Mouse (Mus musculus): ENCODE results near the gene Iqcf5. TPM values are rescaled to one million over a fixed set of nuclear protein-coding genes. Genes with fewer than 3 reads are reported as not detected.

Gene Iqcf5
- polyA plus RNA-seq, 1 experiment from 2014 or later = not detected

DNA sequence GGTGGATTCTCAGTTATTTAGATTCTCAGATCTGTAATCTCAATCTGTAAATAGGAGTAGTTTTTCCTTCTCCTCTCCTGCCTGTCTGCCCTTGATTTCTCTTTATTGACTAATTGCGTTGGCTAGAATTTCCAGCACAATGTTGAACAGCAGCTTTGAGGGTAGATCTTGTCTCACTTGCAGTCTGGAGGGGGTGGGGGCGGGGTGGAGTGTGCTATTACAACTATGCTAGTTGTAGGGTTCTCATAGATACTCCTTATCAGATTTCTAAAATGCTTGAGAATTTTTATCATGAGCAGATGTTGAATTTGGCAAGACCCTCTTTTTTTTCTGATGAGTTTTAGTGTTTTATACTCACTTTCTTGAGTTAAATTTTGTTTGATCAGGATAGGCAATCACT, 5.1 kb downstream of the Iqcf5 start:
- no peak overlapping the region for H3K4me3 ChIP-seq
- no peak overlapping the region for H3K9ac ChIP-seq
- no peaks in the 10 kb centered on the region for H3K9me3 ChIP-seq (replicated peaks)
- no peak overlapping the region for H3K4me2 ChIP-seq
- no peaks in the 10 kb centered on the region for H3K36me3 ChIP-seq
- ATAC-seq (replicated peaks; ENCODE audit: insufficient number of reproducible peaks, insufficient read depth, low FRiP score, low read depth) = no peak
- WGBS = 58% methylated on average over 2 of the region's 2 CpGs
- no peaks in the 10 kb centered on the region; the same call in 1 of the 2 replicates for H3K27me3 ChIP-seq
- H3K27ac ChIP-seq = no peak overlapping the region
- H3K4me1 ChIP-seq (replicated peaks) = no peaks in the 10 kb centered on the region

- ATAC-seq (replicated peaks; ENCODE audit: insufficient number of reproducible peaks, insufficient read depth, low FRiP score, low read depth) = no peak
- H3K9ac ChIP-seq = no peak overlapping the region
These were observed 5.5 kb downstream of the Iqcf5 start for GRCm38 (mm10) chr9:106519909-106520308.

DNA sequence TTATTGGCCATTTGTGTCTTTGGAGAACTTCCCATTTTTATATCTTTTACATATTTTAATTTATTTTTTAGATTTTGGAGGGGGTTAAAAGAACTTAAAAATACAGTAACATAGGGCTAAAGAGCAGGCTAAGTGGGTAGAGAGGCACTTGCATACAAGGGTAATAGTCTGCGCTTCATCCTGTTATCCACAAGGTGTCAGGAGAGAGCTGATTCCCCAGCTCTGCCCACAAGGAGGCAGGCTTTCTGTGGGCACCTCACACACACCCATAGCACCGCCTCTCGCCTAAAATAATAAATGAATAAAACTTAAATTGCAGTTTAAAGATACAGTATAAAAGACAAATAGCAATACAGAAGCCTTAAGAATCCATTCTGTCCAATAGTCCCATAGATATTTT, 17.5 kb downstream of the Iqcf5 start:
- no peaks in the 10 kb centered on the region for H3K9me3 ChIP-seq (replicated peaks)
- H3K27me3 ChIP-seq = no peaks in the 10 kb centered on the region
- 32% methylated on average over 3 of the region's 3 CpGs for WGBS
- no peak overlapping the region for H3K9ac ChIP-seq
- no peak overlapping the region for H3K27ac ChIP-seq
- H3K4me1 ChIP-seq (replicated peaks) = no peaks in the 10 kb centered on the region
- no peak overlapping the region for H3K4me3 ChIP-seq
- no peaks in the 10 kb centered on the region for H3K36me3 ChIP-seq
- no peak overlapping the region for H3K4me2 ChIP-seq
- ATAC-seq (replicated peaks; ENCODE audit: insufficient number of reproducible peaks, insufficient read depth, low FRiP score, low read depth) = no peak

More at GRCm38 (mm10) chr9:106519909-106520308, 5.5 kb downstream of the Iqcf5 start:
- Histone ChIP-seq H3K4me2 (no peak overlapping the region), H3K27me3 (no peaks in the 10 kb centered on the region; the same call in 1 of the 2 replicates), H3K4me1 (replicated peaks) (no peaks in the 10 kb centered on the region), H3K4me3 (no peak overlapping the region), H3K27ac (no peak overlapping the region), H3K36me3 (no peaks in the 10 kb centered on the region), H3K9me3 (replicated peaks) (no peaks in the 10 kb centered on the region)
- WGBS = 62% methylated on average over 8 of the region's 8 CpGs

GRCm38 (mm10) chr9:106534296-106534695, 19.9 kb downstream of the Iqcf5 start:
- H3K27ac ChIP-seq = no peak overlapping the region
- no peaks in the 10 kb centered on the region for H3K4me1 ChIP-seq (replicated peaks)
- ATAC-seq (replicated peaks; ENCODE audit: insufficient number of reproducible peaks, insufficient read depth, low FRiP score, low read depth) = no peak
- no peaks in the 10 kb centered on the region for H3K36me3 ChIP-seq
- H3K9me3 ChIP-seq (replicated peaks) = no peaks in the 10 kb centered on the region
- no peaks in the 10 kb centered on the region for H3K27me3 ChIP-seq
- H3K9ac ChIP-seq = no peak overlapping the region
- WGBS = 85% methylated on average over 7 of the region's 7 CpGs
- no peak overlapping the region for H3K4me3 ChIP-seq
- no peak overlapping the region for H3K4me2 ChIP-seq

DNA sequence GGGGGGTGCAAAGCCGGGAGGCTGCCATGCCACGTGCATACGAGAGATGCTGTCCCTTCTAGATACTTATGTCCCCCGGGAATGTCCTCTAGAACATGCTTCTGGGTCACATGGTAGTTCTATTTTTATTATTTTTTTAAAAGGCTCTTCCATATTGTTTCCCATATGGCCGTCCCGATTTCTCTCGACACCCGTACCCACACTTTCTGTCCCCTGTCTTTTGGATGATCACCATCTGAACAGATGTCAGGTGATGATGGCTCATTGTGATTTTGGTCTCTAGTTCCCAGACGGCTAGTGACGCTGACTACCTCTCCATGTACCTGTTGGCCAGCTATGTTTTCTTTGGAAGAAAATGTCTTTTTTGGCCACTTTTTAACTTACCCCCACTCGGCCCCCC, 20.6 kb downstream of the Iqcf5 start:
- Histone ChIP-seq H3K36me3 (no peaks in the 10 kb centered on the region), H3K27ac (no peak overlapping the region), H3K27me3 (no peaks in the 10 kb centered on the region), H3K4me3 (no peak overlapping the region), H3K9me3 (replicated peaks) (no peaks in the 10 kb centered on the region), H3K4me2 (no peak overlapping the region), H3K9ac (no peak overlapping the region), H3K4me1 (replicated peaks) (no peaks in the 10 kb centered on the region)
- no peak for ATAC-seq (replicated peaks; ENCODE audit: insufficient number of reproducible peaks, insufficient read depth, low FRiP score, low read depth)
- 80% methylated on average over 11 of the region's 11 CpGs for WGBS

DNA sequence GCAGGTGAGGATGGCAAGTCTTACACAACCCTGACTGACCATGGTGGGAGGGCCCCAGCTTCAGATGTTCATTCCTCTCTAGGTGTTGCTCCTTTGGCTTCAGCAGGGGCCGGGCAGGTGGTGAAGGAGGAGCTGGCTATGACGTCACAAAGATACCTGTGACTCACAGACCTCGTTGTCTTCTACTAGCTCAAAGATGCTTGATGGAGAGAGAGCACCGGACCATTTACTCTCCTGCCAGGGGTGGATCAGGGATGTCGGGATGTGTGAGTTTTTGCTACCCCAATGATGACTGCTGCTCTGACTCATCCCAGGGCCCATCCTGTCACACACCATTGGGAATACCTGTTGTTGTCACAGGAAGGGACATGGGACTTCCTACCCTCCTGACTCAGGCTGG, 47.2 kb downstream of the Iqcf5 start, which contains the start of gene Iqcf3:
Gene Iqcf3 (minus strand): TSS at position 101 of the 400 bp plus-strand sequence.
- no peak for ATAC-seq (replicated peaks; ENCODE audit: insufficient number of reproducible peaks, insufficient read depth, low FRiP score, low read depth)
- H3K4me1 ChIP-seq (replicated peaks) = no peaks in the 10 kb centered on the region
- H3K27ac ChIP-seq = no peak within 1 kb of the TSS
- no peak within 1 kb of the TSS for H3K4me2 ChIP-seq
- no peak within 1 kb of the TSS for H3K9ac ChIP-seq
- no peak within 1 kb of the TSS for H3K4me3 ChIP-seq
- WGBS = 84% methylated on average over 5 of the region's 5 CpGs
- no peaks in the 10 kb centered on the region for H3K36me3 ChIP-seq
- H3K9me3 ChIP-seq (replicated peaks) = no peaks in the 10 kb centered on the region
- H3K27me3 ChIP-seq = no peaks in the 10 kb centered on the region

GRCm38 (mm10) chr9:106562291-106562690, 47.9 kb downstream of the Iqcf5 start:
- Histone ChIP-seq H3K27ac (no peak overlapping the region), H3K4me2 (no peak overlapping the region), H3K4me1 (replicated peaks) (no peaks in the 10 kb centered on the region), H3K36me3 (no peaks in the 10 kb centered on the region), H3K9ac (no peak overlapping the region), H3K4me3 (no peak overlapping the region), H3K27me3 (no peaks in the 10 kb centered on the region), H3K9me3 (replicated peaks) (no peaks in the 10 kb centered on the region)
- 83% methylated on average over 11 of the region's 11 CpGs for WGBS
- ATAC-seq (replicated peaks; ENCODE audit: insufficient number of reproducible peaks, insufficient read depth, low FRiP score, low read depth) = no peak

DNA sequence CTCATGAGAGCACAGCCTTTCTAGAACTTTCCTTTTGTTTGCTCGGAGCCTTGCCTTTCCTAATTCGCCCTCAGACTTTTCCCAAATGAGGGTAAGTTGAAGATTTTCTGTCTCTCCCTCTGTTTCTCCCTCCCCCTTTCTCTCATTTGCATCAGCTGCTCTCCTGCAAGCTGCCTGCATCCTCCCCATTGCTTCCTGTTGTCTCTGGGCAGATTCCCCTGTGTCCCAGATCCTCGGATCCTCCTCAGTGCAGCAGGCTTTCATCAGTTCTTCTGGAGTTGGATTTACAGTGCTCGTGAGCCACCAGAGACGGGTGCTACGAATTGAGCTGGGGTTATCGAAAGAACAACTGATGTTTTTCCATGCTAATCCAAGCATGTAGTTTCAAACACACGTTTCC, 49.7 kb downstream of the Iqcf5 start:
- Histone ChIP-seq H3K36me3 (no peaks in the 10 kb centered on the region), H3K27ac (no peak overlapping the region), H3K9ac (no peak overlapping the region), H3K4me1 (replicated peaks) (no peaks in the 10 kb centered on the region), H3K9me3 (replicated peaks) (no peaks in the 10 kb centered on the region), H3K27me3 (no peaks in the 10 kb centered on the region), H3K4me3 (no peak overlapping the region), H3K4me2 (no peak overlapping the region)
- 66% methylated on average over 8 of the region's 8 CpGs for WGBS
- no peak for ATAC-seq (replicated peaks; ENCODE audit: insufficient number of reproducible peaks, insufficient read depth, low FRiP score, low read depth)

Other genes with a start within 250 kb of the Iqcf5 start
- gene Poc1a, start 233.5 kb upstream of the Iqcf5 start, polyA plus RNA-seq (2015; fragmentation: Nextera tagmentation; extraction: Ambion mirVana) = 23.7 and 26.8 TPM in 2 replicates
- gene Dusp7, start 145.9 kb upstream of the Iqcf5 start, polyA plus RNA-seq (2015; fragmentation: Nextera tagmentation; extraction: Ambion mirVana) = 8.9 and 13.8 TPM in 2 replicates
- 532 and 533 TPM in 2 replicates for gene Rpl29, start 85.1 kb upstream of the Iqcf5 start, polyA plus RNA-seq (2015; fragmentation: Nextera tagmentation; extraction: Ambion mirVana)
- gene Acy1, start 76.3 kb upstream of the Iqcf5 start, polyA plus RNA-seq (2015; fragmentation: Nextera tagmentation; extraction: Ambion mirVana) = 25.1 and 28.6 TPM in 2 replicates
- 7.0 and 11.0 TPM in 2 replicates for gene Abhd14b, start 67.1 kb upstream of the Iqcf5 start, polyA plus RNA-seq (2015; fragmentation: Nextera tagmentation; extraction: Ambion mirVana)
- 50.5 and 54.2 TPM in 2 replicates for gene Abhd14a, start 66.9 kb upstream of the Iqcf5 start, polyA plus RNA-seq (2015; fragmentation: Nextera tagmentation; extraction: Ambion mirVana)
- 61.8 and 73.2 TPM in 2 replicates for gene Pcbp4, start 61.3 kb upstream of the Iqcf5 start, polyA plus RNA-seq (2015; fragmentation: Nextera tagmentation; extraction: Ambion mirVana)
- gene Gpr62, start 48.6 kb upstream of the Iqcf5 start, polyA plus RNA-seq (2015; fragmentation: Nextera tagmentation; extraction: Ambion mirVana) = 0.10 and 0.14 TPM in 2 replicates
- gene Rrp9, start 38.6 kb upstream of the Iqcf5 start, polyA plus RNA-seq (2015; fragmentation: Nextera tagmentation; extraction: Ambion mirVana) = 24.9 and 34.2 TPM in 2 replicates
- gene Parp3, start 37.6 kb upstream of the Iqcf5 start, polyA plus RNA-seq (2015; fragmentation: Nextera tagmentation; extraction: Ambion mirVana) = 1.9 and 4.7 TPM in 2 replicates
- not detected in 2 replicates for gene Iqcf1, start 14.6 kb upstream of the Iqcf5 start, polyA plus RNA-seq (2015; fragmentation: Nextera tagmentation; extraction: Ambion mirVana)
- not detected in 2 replicates for gene Iqcf3, start 47.1 kb downstream of the Iqcf5 start, polyA plus RNA-seq (2015; fragmentation: Nextera tagmentation; extraction: Ambion mirVana)
- gene Iqcf4, start 56.4 kb downstream of the Iqcf5 start, polyA plus RNA-seq (2015; fragmentation: Nextera tagmentation; extraction: Ambion mirVana) = not detected in 2 replicates
- not detected in 2 replicates for gene Iqcf6, start 112.0 kb downstream of the Iqcf5 start, polyA plus RNA-seq (2015; fragmentation: Nextera tagmentation; extraction: Ambion mirVana)
- gene Grm2, start 141.5 kb downstream of the Iqcf5 start, polyA plus RNA-seq (2015; fragmentation: Nextera tagmentation; extraction: Ambion mirVana) = not detected in 2 replicates
- gene Tex264, start 171.4 kb downstream of the Iqcf5 start, polyA plus RNA-seq (2015; fragmentation: Nextera tagmentation; extraction: Ambion mirVana) = 40.1 and 48.8 TPM in 2 replicates